Mouse (Mus musculus) yolk sac, embryonic 10.5 days (tissue): ENCODE results near the gene Prkra.
"Not testable (repeated sequence)": the region's sequence is repeated elsewhere in the genome, so short reads cannot be mapped to it uniquely, and the experiment has no call there.

Experiments
- DNase-seq: peaks from one replicate; pipeline ENCODE4 v3.0.0-alpha.2; 2017; ENCODE audit warnings: low spot score

Prkra gene

GRCm38 (mm10) chr2:76655444-76655843, 7.6 kb upstream of the Prkra start:
- DNase-seq = no peak

- no peak for DNase-seq
These were observed 6.8 kb upstream of the Prkra start for GRCm38 (mm10) chr2:76654646-76655045.

- no peak for DNase-seq
These were observed 5.3 kb upstream of the Prkra start for GRCm38 (mm10) chr2:76653070-76653469.

GRCm38 (mm10) chr2:76648666-76649141, 889 bp upstream of the Prkra start:
- DNase-seq = peak; percentile 23

GRCm38 (mm10) chr2:76647441-76647869, 360 bp downstream of the Prkra start:
- no peak for DNase-seq

GRCm38 (mm10) chr2:76643801-76644200, 4.0 kb downstream of the Prkra start:
- DNase-seq = no peak

- DNase-seq = no peak
These were observed 8.2 kb downstream of the Prkra start for GRCm38 (mm10) chr2:76639637-76640036.

- no peak for DNase-seq
These were observed 16.2 kb downstream of the Prkra start for GRCm38 (mm10) chr2:76631600-76631999.

GRCm38 (mm10) chr2:76630293-76630692, 17.5 kb downstream of the Prkra start:
- no peak for DNase-seq

GRCm38 (mm10) chr2:76622316-76622715, 25.5 kb downstream of the Prkra start:
- not testable (repeated sequence) for DNase-seq

GRCm38 (mm10) chr2:76621724-76622123, 26.1 kb downstream of the Prkra start:
- peak; percentile 58 for DNase-seq

GRCm38 (mm10) chr2:76620188-76620587, 27.6 kb downstream of the Prkra start:
- no peak for DNase-seq

- no peak for DNase-seq
These were observed 29.7 kb downstream of the Prkra start for GRCm38 (mm10) chr2:76618078-76618477.

- DNase-seq = no peak
These were observed 35.8 kb downstream of the Prkra start for GRCm38 (mm10) chr2:76611996-76612395.

- no peak for DNase-seq
These were observed 37.3 kb downstream of the Prkra start for GRCm38 (mm10) chr2:76610326-76611104.

GRCm38 (mm10) chr2:76606704-76607103, 41.1 kb downstream of the Prkra start:
- no peak for DNase-seq

- no peak for DNase-seq
These were observed 45.6 kb downstream of the Prkra start for GRCm38 (mm10) chr2:76602256-76602655.

- DNase-seq = no peak
These were observed 48.6 kb downstream of the Prkra start for GRCm38 (mm10) chr2:76599214-76599613.

GRCm38 (mm10) chr2:76597521-76597920, 50.3 kb downstream of the Prkra start:
- no peak for DNase-seq

GRCm38 (mm10) chr2:76592401-76592924, 55.4 kb downstream of the Prkra start:
- no peak for DNase-seq

- no peak for DNase-seq
These were observed 57.6 kb downstream of the Prkra start for GRCm38 (mm10) chr2:76590221-76590620.

GRCm38 (mm10) chr2:76586906-76587305, 60.9 kb downstream of the Prkra start:
- no peak for DNase-seq

GRCm38 (mm10) chr2:76585090-76585489, 62.7 kb downstream of the Prkra start:
- DNase-seq = no peak
